Mouse (Mus musculus): Measurements from ENCODE around the gene Cnn2. TPM values are rescaled to one million over a fixed set of nuclear protein-coding genes. Genes with fewer than 3 reads are reported as not detected.
A peak's percentile ranks its signal among the peaks of the same experiment; 100 is the strongest.

Cnn2 gene
- total RNA-seq, 1 experiment from 2014 or later: 210 TPM

DNA sequence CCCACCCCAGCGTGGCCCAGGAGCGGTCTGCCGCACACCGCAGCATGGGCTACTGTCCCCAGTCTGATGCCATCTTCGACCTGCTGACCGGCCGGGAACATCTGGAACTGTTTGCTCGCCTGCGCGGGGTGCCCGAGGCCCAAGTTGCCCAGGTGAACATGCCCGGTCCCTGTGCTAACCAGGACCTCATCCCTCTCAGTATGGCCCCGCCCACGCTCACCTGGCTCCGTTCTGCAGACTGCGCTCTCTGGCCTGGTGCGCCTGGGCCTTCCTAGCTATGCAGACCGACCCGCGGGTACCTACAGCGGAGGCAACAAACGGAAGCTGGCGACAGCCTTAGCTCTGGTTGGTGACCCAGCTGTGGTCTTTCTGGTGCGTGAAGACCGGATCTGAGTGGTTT lies 25.2 kb downstream of the Cnn2 start:
- no peak for ATAC-seq (replicated peaks; ENCODE audit: insufficient number of reproducible peaks, low FRiP score, low TSS enrichment, poor library complexity, severe bottlenecking)

DNA sequence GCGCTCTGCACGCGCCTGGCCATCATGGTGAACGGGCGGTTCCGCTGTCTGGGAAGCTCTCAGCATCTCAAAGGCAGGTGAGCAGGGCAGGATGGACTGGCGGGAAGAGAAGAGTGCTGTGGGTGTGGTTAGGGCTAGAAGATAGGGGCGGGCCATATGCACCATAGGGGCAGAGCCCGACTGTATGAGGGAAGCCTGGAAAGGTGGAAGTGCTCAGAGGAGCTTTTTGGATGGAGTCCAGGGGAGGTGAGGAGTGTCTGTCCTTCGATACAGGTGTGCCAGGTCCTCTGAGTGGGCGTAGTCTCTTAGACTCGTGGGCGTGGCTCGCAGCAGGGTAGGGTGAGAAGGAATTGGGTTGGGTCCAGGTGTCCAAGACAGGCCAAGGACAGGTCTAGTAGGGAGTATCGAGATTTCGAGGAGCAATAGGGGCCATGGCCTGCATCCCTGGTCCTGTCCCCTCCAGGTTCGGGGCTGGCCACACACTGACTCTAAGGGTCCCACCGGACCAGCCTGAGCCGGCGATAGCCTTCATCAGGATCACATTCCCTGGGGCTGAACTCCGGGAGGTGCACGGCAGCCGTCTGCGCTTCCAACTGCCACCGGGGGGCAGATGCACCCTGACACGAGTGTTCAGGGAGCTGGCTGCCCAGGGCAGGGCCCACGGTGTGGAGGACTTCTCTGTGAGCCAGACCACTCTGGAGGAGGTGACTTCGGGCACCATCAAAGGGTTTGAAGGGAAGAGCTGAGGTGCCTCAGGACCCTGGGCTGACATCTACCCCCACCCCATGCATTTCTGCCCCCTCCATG lies 26.3 kb downstream of the Cnn2 start:
- no peak for ATAC-seq (replicated peaks; ENCODE audit: insufficient number of reproducible peaks, low FRiP score, low TSS enrichment, poor library complexity, severe bottlenecking)

DNA sequence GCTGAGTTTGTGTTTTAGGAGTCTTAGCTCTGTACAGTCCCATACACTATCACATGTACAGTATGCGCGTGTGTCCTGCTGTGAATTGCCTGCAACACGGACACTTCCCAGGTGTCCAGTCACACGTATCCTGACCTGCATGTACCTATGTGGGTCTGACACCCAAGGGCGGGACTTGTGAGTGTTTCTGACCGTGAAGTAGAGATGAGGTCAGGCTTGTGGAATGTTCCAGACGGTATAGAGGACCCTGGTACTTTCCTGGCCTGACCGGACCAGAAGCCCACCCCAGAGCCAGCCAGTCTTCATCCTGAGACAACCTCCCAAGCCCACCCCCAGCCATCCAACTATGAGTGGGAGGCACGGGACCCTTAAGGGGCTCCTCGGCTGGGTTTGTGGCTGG lies 27.2 kb downstream of the Cnn2 start:
- ATAC-seq (replicated peaks; ENCODE audit: insufficient number of reproducible peaks, low FRiP score, low TSS enrichment, poor library complexity, severe bottlenecking): no peak

DNA sequence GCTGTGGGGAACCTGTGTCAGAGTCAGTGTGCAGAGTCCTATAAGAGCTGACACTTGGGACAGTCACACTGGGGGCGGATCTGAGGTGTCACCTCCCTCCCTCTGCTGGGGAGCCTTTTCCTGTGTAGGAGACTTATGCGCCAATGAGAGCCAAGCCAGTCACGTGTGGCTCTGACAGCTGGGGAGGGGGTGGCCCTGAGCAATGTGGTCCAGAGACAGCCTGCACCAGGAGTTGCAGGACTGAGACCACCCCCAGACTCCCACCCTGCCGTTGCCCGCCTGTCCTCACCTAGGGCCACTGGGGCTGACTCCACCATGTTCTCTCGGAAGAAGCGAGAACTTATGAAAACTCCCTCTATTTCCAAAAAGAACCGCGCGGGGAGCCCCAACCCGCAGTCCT lies 28.1 kb downstream of the Cnn2 start, which contains the start of gene Arhgap45:
Gene Arhgap45 (plus strand): TSS at position 143 of the 400 bp plus-strand sequence.
- ATAC-seq (replicated peaks; ENCODE audit: insufficient number of reproducible peaks, low FRiP score, low TSS enrichment, poor library complexity, severe bottlenecking): peak; percentile 72

DNA sequence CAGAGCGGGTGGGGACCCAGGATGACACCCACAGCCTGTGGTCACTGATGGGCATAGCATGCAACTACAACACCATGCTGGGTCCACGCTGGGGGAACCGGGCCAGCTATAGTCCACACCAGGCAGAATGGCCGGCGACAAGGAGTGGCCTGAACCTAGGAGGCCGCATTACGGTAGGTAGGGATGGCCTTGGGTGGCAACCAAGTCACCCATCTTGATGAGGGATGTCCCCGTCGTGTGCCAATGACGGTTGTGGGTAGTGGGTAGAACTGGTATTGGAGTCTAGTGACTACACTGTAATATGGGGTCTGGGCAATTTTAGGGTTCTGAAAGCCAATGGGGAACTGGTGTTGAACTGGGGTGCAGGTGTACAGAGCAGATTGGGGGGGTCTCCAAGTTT lies 28.5 kb downstream of the Cnn2 start:
- ATAC-seq (replicated peaks; ENCODE audit: insufficient number of reproducible peaks, low FRiP score, low TSS enrichment, poor library complexity, severe bottlenecking): peak; percentile 19

DNA sequence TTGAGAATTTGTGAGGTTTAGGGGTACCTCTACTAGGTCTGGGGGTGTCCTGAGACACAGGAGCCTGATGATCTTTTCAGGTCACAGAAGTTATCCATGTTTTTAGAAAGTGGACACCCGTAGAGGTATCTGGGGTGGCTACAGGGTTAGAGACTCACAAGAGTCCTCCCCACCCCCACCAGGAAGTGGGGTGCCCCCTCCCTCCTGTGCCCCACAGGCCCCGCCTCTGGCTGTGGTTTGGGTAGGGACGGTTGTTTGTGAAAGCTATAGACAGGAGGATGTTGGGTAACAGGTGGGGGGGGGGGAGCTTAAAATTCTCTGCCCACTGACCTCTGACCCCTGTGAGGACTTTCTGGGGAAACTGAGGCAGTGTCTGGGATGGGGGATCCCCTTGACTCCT lies 29.0 kb downstream of the Cnn2 start:
- ATAC-seq (replicated peaks; ENCODE audit: insufficient number of reproducible peaks, low FRiP score, low TSS enrichment, poor library complexity, severe bottlenecking): peak; percentile 51

DNA sequence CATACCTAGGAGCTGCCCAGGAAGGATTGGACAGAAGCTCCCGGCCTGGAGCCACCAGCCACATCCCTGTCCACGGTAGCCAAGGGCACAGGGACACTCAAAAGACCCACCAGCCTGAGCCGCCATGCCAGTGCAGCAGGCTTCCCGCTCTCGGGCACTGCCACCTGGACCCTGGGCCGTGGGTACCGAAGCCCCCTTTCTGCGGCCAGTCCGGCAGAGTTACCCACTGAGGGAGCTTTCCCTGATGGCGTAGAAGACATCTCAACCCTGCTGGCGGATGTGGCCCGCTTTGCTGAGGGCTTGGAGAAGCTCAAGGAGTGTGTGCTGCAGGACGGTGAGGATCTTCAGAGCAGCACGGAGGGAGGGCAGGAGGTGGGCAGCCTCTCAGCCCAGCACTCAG lies 29.4 kb downstream of the Cnn2 start:
- 0 out of 2 replicates have a peak, but pooled peaks have one; percentile 0 for ATAC-seq (replicated peaks; ENCODE audit: insufficient number of reproducible peaks, low FRiP score, low TSS enrichment, poor library complexity, severe bottlenecking)

DNA sequence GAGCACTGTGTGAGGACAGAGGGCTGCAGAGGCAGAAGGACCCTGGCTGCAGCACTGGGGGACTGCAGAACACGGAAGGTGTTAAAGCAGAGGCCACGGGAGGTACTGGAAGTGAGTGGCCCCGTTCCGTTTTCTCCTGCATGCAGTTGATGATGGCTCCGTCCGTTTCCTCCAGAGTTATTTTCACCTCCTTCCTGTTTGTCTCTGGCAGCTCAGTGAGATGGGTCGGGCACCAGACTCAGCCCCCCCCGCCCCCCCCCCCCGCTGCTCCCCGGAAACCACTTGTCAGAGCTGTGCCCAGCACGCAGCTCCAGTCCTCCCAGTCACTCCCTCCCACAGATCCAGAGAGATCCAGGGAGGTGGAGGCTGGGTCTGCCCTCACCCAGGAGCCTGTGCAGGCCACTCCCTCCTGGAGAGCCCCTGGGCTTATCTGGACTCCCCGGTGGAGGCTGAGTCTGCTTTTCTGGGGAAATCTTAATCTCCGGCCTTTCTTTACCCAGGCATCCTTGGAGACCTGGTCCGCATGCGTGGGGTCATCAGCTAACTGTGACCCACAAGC lies 30.4 kb downstream of the Cnn2 start:
- ATAC-seq (replicated peaks; ENCODE audit: insufficient number of reproducible peaks, low FRiP score, low TSS enrichment, poor library complexity, severe bottlenecking): peak; percentile 30

DNA sequence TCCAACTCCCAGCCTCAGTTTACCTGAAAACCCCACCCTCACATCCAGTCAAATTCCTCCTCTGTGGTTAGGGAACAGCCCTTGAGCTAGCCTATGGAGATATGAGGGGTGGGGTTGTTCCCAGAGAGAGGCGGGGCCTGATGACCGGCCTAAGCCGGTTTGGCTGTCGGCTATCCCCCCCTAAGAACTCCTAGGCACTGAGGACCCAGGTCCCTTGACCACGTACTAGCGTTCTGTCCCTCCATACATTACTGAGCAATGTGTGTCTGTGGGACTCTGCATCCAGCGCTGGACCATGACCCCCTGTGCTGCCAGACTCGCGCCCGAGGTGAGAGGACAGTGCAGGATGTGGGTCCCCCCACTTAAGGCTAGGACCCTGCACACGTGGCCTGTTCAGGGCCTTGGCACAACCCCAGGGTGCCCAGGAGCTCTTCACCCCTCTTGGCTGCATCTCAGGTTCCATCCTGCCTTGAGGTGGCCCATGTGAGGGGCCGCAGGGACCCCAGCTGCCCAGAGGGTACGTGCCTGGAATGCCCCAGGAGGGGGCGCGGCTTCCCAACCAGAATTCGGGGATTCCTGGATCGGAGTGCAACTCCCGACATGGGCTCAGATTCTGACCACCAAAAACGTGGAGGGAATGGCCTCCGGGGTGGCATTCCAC lies 31.2 kb downstream of the Cnn2 start:
- ATAC-seq (replicated peaks; ENCODE audit: insufficient number of reproducible peaks, low FRiP score, low TSS enrichment, poor library complexity, severe bottlenecking): no peak

DNA sequence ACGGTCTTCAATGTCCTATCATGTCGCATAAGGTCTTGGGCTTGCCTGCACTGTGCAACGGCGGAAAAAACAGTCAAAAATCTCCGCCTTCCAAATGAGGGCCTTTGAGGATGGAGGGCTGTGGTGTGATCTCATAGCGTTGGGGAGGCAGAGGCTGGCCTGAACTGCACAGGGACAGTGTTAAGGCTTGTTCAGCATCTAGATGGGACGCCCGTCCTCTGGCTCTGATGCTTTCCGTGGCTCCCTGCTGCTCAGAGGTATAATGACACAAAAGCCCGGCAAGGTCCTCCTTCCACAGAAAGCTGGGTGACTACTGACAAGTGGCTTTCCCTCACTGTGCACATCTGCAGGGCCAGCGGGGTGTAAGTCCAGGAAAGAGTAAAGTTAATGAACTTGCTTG lies 31.8 kb downstream of the Cnn2 start:
- ATAC-seq (replicated peaks; ENCODE audit: insufficient number of reproducible peaks, low FRiP score, low TSS enrichment, poor library complexity, severe bottlenecking): no peak

DNA sequence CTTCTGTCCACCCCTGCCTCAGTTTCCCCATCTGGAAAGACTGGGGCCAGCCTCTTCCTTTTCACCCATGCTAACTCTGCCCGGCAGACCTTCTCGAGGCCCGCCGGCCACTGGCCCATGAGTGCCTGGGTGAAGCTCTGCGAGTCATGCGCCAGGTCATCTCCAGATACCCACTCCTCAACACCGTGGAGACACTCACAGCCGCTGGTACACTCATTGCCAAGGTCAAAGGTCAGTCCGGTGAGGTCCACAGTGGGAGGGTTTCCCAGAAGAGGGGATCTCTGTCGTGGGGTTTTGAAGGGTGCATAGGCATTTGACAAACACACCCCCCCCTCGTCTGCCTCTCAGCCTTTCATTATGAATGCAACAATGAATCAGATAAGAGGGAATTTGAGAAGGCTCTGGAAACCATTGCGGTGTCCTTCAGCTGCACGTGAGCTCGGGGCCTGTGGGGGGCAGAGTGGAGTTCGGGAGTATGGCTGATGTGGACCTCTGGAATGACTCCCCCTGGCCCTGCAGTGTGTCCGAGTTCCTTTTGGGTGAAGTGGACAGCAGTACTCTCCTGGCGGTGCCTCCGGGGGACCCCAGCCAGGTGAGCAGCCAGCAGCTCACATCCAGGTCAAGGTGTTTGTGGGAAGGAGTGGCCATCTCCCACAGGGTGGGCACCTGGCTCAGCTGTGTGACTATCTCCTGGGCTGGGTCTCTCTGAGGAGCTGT lies 32.4 kb downstream of the Cnn2 start:
- no peak for ATAC-seq (replicated peaks; ENCODE audit: insufficient number of reproducible peaks, low FRiP score, low TSS enrichment, poor library complexity, severe bottlenecking)

DNA sequence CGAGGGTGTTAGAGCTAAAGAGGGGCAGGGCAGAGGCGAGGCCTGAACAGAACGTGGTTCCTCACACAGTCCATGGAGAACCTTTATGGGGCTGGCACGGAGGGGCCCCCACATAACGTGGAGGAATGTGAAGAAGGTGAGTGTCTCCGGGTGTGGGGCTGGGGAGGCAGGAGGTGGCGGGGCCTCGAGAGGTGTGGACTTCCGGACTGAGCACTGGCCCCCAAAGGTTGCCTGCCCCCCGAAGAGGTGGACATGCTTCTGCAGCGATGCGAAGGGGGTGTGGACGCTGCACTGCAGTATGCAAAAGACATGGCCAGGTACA lies 32.9 kb downstream of the Cnn2 start:
- no peak for ATAC-seq (replicated peaks; ENCODE audit: insufficient number of reproducible peaks, low FRiP score, low TSS enrichment, poor library complexity, severe bottlenecking)

DNA sequence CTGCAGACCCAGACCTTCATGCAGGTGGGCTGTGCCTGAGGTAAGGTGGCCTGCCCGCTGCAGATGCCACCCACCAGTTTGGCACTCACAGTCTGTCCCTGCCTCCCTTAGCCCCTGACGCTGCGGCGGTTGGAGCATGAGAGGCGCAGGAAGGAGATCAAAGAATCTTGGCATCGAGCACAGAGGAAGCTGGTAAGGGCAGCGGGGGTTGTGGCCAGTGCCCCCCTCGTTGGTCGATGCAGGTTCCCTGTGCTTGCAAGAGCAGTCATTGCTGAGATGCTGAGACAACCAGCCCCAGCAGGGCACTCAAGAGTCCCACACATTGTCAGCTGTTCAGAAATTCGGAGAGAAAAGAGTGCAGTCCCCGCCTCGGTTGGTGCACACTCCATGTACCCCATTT lies 33.8 kb downstream of the Cnn2 start:
- no peak for ATAC-seq (replicated peaks; ENCODE audit: insufficient number of reproducible peaks, low FRiP score, low TSS enrichment, poor library complexity, severe bottlenecking)

DNA sequence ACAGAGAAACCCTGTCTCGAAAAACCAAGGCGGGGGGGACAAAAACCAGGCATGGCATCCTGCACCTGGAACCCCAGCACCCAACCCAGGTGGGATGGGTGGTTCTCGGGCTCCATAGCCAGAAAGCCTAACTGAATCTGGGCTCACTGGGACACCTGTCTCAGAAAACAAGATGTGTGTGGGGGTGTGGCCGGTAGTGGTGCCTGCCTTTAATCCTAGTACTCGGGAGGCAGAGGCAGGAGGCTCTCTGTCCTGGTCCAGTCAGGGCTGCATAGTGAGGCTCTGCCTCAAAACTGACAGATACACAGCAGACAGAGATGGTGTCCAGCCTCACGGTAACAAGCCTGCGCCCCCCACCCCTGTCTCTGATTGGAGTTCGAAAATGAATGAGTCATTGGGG lies 34.4 kb downstream of the Cnn2 start:
- ATAC-seq (replicated peaks; ENCODE audit: insufficient number of reproducible peaks, low FRiP score, low TSS enrichment, poor library complexity, severe bottlenecking): no peak

DNA sequence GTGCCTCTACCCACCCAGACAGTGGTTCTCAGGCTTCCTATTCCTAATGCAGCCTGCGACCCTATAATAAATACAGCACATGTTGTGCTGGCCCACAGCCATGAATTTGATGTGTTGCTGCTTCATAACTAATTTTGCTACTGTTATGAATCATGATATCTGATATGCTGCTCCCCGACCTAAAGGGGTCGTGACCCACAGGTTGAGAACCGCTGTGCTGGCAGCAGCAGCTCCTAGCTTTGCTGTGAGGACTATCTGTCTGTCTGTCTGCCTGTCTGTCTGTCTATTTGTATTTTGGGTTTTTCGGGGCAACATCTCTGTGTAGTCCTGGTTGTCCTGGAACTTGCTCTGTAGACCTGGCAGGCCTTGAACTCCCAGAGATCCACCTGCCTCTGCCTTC lies 35.4 kb downstream of the Cnn2 start:
- no peak for ATAC-seq (replicated peaks; ENCODE audit: insufficient number of reproducible peaks, low FRiP score, low TSS enrichment, poor library complexity, severe bottlenecking)

DNA sequence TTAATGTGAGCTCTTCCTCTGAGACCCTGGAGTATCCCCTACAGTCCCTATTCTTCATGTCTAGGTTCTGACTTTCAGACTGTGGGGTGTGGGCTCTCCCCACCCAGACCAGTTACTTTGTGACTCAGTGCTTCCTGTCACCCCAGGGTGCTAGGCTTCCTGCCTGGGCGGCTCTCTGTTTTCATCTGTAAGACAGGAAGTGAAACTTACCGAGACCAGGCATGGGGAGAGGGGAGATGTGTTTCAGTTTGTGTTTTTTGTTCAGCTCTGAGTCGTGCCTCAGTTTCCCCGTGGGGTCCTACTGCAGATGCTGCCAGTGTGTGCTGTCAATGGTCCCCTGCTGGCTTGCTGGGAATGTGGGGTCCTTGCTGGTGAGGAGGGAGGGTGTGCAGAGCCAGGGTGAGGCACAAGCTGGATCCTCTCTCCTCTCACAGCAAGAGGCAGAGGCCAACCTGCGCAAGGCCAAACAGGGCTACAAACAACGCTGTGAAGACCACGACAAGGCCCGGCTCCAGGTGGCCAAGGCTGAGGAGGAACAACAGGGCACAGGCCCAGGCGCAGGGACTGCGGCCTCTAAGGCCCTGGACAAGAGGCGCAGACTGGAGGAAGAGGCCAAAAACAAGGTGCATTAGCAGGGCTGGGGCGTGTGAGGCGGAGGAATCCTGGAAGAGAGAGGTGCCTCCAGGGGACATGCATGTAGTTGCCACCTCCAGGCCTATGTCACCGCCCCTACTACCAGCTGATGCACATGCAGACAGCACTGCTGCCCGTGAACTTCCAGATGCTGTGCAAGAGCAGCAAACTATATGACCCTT lies 36.1 kb downstream of the Cnn2 start:
- peak; percentile 69 for ATAC-seq (replicated peaks; ENCODE audit: insufficient number of reproducible peaks, low FRiP score, low TSS enrichment, poor library complexity, severe bottlenecking)

DNA sequence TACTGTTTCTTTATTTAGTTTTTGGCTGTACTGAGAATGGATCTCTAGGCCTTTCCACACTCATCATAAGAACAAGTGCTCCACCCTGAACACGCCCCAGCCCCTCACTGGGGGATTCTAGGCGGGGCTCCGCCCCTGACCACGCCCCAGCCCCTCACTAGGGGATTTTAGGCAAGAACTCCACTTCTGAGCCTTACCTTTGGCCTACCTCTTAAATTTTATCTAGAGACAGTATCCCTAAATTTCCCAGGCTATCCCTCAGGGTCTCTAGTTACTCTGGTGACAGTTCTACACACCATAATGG lies 36.6 kb downstream of the Cnn2 start:
- no peak for ATAC-seq (replicated peaks; ENCODE audit: insufficient number of reproducible peaks, low FRiP score, low TSS enrichment, poor library complexity, severe bottlenecking)

DNA sequence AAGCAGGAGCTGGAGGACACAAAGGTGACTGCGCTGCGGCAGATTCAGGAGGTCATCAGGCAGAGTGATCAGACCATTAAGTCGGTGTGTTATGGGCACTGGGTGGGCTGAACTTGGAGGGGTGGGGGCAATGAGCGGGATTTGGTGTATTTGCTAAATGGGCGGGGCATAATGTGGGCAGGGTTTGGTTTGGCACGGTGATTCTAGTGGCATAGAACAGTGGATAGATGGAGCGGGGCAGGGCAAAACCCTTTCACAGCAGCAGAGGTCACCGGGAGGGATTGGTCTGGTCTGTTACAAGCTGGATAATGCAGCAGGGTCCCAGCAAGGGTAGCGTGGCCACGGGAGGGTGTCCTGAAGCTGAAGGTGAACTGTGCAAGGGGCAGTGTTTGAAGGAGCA lies 37.1 kb downstream of the Cnn2 start:
- ATAC-seq (replicated peaks; ENCODE audit: insufficient number of reproducible peaks, low FRiP score, low TSS enrichment, poor library complexity, severe bottlenecking): no peak

DNA sequence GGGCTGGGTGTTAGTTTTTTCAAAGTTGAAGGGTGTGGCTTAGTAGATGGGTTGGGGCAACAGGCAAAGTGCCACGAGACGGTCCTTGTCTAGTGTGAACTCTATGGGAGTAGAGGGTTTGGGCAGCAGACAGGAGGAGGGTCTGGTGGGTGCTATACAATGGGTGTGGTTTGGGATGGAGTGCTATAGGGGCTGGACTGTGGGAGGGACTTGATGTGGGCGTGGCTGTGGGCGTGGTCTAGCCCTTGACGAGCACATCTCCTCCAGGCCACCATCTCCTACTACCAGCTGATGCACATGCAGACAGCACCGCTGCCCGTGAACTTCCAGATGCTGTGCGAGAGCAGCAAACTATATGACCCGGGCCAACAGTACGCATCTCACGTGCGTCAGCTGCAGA lies 37.5 kb downstream of the Cnn2 start:
- no peak for ATAC-seq (replicated peaks; ENCODE audit: insufficient number of reproducible peaks, low FRiP score, low TSS enrichment, poor library complexity, severe bottlenecking)
